Mouse (Mus musculus) adipose tissue, adult 10 weeks (tissue): Measurements from ENCODE around the gene Dennd4c. TPM values are rescaled to one million over a fixed set of nuclear protein-coding genes. Genes with fewer than 3 reads are reported as not detected.

ENCODE experiments used
- polyA plus RNA-seq: library from polyadenylated mRNA; stranded (reverse); fragments of 350-450 nt; fragmentation: Illumina TruSeq; extraction: RNeasy Lipid Tissue Mini Kit (QIAGEN cat#74804); gene quantifications from one replicate; pipeline ENCODE4 v1.2.3, GENCODE M21; 2014; ENCODE audit warnings: low read depth, low replicate concordance

Gene Dennd4c
- polyA plus RNA-seq, result 12.3 TPM

DNA sequence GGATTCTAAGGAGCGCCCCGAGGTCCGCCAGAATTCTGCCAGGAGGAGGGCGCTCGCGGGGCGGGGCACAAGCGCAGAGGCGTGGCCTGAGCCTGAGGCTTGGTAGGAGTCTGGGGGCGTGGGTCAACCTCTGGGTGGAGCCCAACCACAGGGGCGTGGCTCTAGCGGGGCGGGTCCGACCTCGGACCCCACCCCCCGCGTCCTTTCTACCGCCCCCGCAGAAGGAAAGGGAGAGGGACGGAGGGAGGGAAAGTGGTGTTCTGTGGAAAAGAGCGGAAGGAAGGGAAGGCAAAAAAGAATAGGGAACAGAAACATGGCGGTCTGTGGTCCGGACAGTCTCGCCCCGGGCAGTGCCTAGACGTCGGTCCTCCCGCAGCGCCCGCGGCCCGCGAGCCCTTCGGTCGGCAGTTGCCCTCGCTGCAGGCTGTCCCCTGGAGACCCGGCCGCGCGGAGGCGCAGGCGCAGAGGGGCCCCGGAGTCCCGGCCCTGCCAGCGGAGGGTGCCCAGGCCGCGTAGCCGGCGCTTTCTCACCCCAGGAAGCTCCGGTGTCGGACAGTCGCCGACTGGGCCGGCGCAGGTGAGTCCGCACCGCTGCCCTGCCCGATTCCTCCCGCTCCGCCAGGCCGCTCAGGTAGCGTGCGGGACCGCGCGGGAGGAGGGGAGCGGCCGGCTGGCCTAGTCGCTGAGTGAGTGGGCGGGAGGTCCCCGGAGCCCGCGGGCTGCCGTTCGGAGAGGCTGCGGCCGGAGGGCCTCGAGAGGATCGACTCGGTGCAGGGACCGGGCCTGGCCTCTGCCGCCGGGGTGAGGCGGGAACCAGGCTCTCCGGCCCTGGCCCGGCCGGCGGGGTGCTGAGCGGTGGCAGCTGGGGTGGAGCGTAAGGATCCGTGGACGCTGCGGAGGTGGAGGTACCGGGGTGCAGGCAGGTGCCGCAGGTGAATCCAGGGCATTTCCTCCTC is at the start of gene Dennd4c:
Gene Dennd4c (plus strand): TSS at position 220 of the 956 bp plus-strand sequence.

DNA sequence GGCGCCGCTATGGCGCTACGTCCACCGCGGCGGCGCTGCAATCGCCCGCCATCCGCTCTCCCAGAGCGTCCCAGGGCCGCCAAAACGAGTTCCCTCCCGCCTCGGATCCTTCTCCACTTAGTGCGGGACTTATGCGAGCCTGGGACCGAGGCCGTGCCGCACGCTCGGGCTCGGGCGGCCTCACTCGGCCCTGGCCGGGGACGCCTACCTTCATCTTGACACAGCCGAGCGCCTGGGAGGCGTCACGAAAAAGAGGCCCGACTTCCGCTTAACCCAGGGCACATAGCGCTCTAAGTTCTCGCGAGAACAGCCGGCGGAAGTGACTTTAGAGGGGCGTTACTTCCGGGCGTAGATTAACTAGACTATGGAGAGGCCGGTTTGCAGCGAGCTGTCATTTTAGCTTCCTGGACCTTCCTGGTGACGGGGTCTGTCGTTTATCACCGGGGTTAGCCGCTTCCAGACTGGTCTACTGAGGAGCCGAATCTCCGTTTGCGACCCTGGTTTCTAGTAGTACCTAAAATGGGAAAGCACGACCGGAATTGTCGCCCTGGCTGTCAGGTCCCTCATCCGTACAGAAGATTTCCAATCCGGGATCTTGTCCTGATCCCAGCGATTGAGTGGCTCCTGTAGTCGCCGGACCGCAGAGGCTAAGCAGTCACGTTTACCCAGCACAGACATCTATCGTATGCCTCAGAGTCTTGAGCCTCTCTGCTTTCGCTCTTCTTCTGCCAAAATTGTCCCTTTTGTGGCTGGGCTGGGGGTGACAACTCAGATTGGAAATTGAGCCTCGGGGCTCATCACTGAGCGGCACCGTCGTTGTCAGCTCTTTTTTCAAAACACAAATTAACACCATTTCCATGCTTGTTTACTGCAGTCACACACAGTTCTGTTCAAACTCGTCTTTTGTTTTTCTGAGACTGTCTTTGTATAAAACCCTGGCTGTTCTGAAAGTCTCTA is 109.0 kb downstream of the Dennd4c start, which contains the start of gene Rps6:
Gene Rps6 (minus strand): TSS at position 300 of the 957 bp plus-strand sequence.

DNA sequence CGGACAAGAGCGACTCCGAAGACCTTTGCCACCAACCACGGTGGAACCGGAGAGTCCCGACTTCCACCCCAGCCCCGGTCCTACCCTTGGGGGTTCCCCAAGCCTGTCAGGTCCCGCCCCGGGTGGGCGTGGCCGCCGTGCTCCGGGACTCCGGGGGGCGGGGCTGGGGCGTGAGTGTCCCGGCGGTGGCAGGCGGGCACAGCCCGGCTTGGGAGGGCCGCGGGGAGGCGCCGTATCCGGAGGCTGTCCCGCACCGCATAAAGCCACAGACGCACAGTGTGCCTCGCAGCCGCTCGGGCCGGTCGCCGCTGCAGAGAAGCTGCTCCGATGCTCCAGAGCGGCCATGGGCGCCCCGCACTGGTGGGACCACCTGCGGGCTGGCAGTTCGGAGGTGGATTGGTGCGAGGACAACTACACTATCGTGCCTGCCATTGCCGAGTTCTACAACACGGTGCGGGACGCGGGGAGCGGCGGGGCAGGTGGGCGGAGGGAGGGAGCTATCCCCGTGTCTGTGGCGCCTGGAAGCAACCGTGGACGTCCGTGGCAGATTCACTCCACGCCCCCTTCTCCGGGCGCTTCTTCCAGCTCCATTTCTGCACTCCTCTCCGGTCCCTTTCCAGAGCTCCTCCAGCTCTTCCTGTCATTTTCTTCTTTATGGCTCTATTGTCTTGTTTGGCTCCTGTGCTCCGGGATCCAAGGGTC is 125.9 kb downstream of the Dennd4c start, which contains the start of gene Acer2:
Gene Acer2 (plus strand): TSS at position 251 of the 702 bp plus-strand sequence.

Other genes with a start within 250 kb of the Dennd4c start
- 2.0 TPM for gene Saxo1, start 190.2 kb upstream of the Dennd4c start, polyA plus RNA-seq
- 61.6 TPM for gene Rraga, start 172.9 kb upstream of the Dennd4c start, polyA plus RNA-seq
- gene Haus6, start 136.5 kb upstream of the Dennd4c start, polyA plus RNA-seq, result 3.4 TPM
- 108 TPM for gene Plin2, start 78.5 kb upstream of the Dennd4c start, polyA plus RNA-seq
- 1,236 TPM for gene Rps6, start 108.9 kb downstream of the Dennd4c start, polyA plus RNA-seq
- gene Acer2, start 125.8 kb downstream of the Dennd4c start, polyA plus RNA-seq, result 13.2 TPM